Mouse (Mus musculus): Measurements from ENCODE around the gene Hoxb13. TPM values are rescaled to one million over a fixed set of nuclear protein-coding genes. Genes with fewer than 3 reads are reported as not detected.

Hoxb13 gene
- polyA plus RNA-seq, 1 experiment from 2014 or later, result not detected

- no peak for ATAC-seq (ENCODE audit: low FRiP score, low TSS enrichment)
- no peaks in the 10 kb centered on the region for H3K9me3 ChIP-seq (ENCODE audit: control insufficient read depth, low read length)
- H3K27me3 ChIP-seq (ENCODE audit: control insufficient read depth, insufficient read depth, low read length), result peaks cover 86% of the 10 kb centered on the region
- 2% methylated on average over 15 of the region's 15 CpGs for WGBS
- no peak overlapping the region for H3K27ac ChIP-seq (ENCODE audit: low read depth, low read length)
- H3K4me3 ChIP-seq (ENCODE audit: low read length), result no peak overlapping the region
- H3K36me3 ChIP-seq (ENCODE audit: control insufficient read depth, insufficient read depth, low read length), result no peaks in the 10 kb centered on the region
- H3K4me2 ChIP-seq (replicated peaks; ENCODE audit: low read depth, low read length), result no peak overlapping the region
- no peaks in the 10 kb centered on the region for H3K4me1 ChIP-seq (ENCODE audit: control insufficient read depth, insufficient read depth, low read length)
- no peak overlapping the region for H3K9ac ChIP-seq (ENCODE audit: low read depth, low read length)
These were observed 11.5 kb downstream of the Hoxb13 start for GRCm38 (mm10) chr11:96205426-96206131.

- 46% methylated on average over 2 of the region's 2 CpGs for WGBS
- Histone ChIP-seq H3K27ac (ENCODE audit: low read depth, low read length) (no peak overlapping the region), H3K4me1 (ENCODE audit: control insufficient read depth, insufficient read depth, low read length) (no peaks in the 10 kb centered on the region), H3K4me3 (ENCODE audit: low read length) (no peak overlapping the region), H3K27me3 (ENCODE audit: control insufficient read depth, insufficient read depth, low read length) (peaks cover 4% of the 10 kb centered on the region; the same call in 1 of the 2 replicates), H3K9ac (ENCODE audit: low read depth, low read length) (no peak overlapping the region), H3K4me2 (replicated peaks; ENCODE audit: low read depth, low read length) (no peak overlapping the region), H3K36me3 (ENCODE audit: control insufficient read depth, insufficient read depth, low read length) (no peaks in the 10 kb centered on the region), H3K9me3 (ENCODE audit: control insufficient read depth, low read length) (no peaks in the 10 kb centered on the region)
- no peak for ATAC-seq (ENCODE audit: low FRiP score, low TSS enrichment)
These were observed 29.7 kb downstream of the Hoxb13 start for GRCm38 (mm10) chr11:96223813-96224212.

DNA sequence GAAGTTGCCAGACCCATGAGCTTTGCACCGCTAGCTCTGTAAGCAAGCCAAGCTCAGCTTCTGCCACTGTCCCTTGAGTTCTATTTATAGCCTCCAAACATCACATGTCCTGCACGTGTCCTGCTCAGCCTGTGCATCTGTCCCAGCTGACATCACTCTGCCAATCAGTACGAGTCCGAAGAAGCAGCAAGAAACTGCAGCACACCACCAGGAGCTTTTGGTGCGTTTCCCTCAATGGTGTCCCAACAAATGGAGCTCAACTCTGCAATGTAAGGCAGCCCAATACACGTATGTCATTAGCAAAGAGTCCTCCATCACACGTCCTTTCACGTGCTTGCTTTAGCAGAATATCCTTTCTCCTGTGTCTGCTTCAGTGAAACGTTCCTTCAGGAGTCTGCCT is 33.6 kb downstream of the Hoxb13 start:
- no peaks in the 10 kb centered on the region for H3K4me1 ChIP-seq (ENCODE audit: control insufficient read depth, insufficient read depth, low read length)
- no peaks in the 10 kb centered on the region for H3K9me3 ChIP-seq (ENCODE audit: control insufficient read depth, low read length)
- H3K4me2 ChIP-seq (replicated peaks; ENCODE audit: low read depth, low read length), result no peak overlapping the region
- WGBS, result 82% methylated on average over 9 of the region's 9 CpGs
- no peak overlapping the region for H3K4me3 ChIP-seq (ENCODE audit: low read length)
- H3K27ac ChIP-seq (ENCODE audit: low read depth, low read length), result no peak overlapping the region
- no peak overlapping the region for H3K9ac ChIP-seq (ENCODE audit: low read depth, low read length)
- no peaks in the 10 kb centered on the region for H3K36me3 ChIP-seq (ENCODE audit: control insufficient read depth, insufficient read depth, low read length)
- H3K27me3 ChIP-seq (ENCODE audit: control insufficient read depth, insufficient read depth, low read length), result no peaks in the 10 kb centered on the region
- ATAC-seq (ENCODE audit: low FRiP score, low TSS enrichment), result no peak

- 2% methylated on average over 12 of the region's 12 CpGs for WGBS
- no peaks in the 10 kb centered on the region for H3K36me3 ChIP-seq (ENCODE audit: control insufficient read depth, insufficient read depth, low read length)
- peaks cover 4% of the 10 kb centered on the region; the same call in 1 of the 2 replicates for H3K27me3 ChIP-seq (ENCODE audit: control insufficient read depth, insufficient read depth, low read length)
- no peak overlapping the region for H3K9ac ChIP-seq (ENCODE audit: low read depth, low read length)
- H3K4me1 ChIP-seq (ENCODE audit: control insufficient read depth, insufficient read depth, low read length), result no peaks in the 10 kb centered on the region
- no peaks in the 10 kb centered on the region for H3K9me3 ChIP-seq (ENCODE audit: control insufficient read depth, low read length)
- no peak for ATAC-seq (ENCODE audit: low FRiP score, low TSS enrichment)
- H3K4me3 ChIP-seq (ENCODE audit: low read length), result no peak overlapping the region
- no peak overlapping the region for H3K27ac ChIP-seq (ENCODE audit: low read depth, low read length)
- H3K4me2 ChIP-seq (replicated peaks; ENCODE audit: low read depth, low read length), result no peak overlapping the region
These were observed 40.8 kb downstream of the Hoxb13 start for GRCm38 (mm10) chr11:96234906-96235305.

DNA sequence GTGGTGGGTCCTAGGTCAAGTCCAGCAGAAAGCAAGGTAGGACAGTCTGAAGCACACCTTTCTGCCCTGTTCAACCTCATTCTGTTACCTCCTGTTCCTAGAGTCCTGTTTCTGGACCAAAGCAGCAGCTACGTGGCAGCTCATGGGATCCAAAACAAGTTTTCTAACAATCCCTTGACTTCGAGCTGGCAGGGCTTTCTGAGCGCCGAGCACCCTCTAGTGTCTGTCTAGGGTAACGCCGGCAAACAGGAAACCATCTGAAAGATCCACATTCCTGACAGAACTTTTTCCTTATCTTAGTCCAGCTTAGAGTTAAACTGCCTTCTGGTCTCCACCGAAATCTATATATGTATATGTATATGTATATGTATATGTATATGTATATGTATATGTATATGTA is 46.1 kb downstream of the Hoxb13 start:
- H3K36me3 ChIP-seq (ENCODE audit: control insufficient read depth, insufficient read depth, low read length), result no peaks in the 10 kb centered on the region
- no peak for ATAC-seq (ENCODE audit: low FRiP score, low TSS enrichment)
- H3K9me3 ChIP-seq (ENCODE audit: control insufficient read depth, low read length), result no peaks in the 10 kb centered on the region
- no peak overlapping the region for H3K9ac ChIP-seq (ENCODE audit: low read depth, low read length)
- H3K27ac ChIP-seq (ENCODE audit: low read depth, low read length), result no peak overlapping the region
- H3K4me3 ChIP-seq (ENCODE audit: low read length), result no peak overlapping the region
- H3K27me3 ChIP-seq (ENCODE audit: control insufficient read depth, insufficient read depth, low read length), result peaks cover 2% of the 10 kb centered on the region; the same call in 1 of the 2 replicates
- WGBS, result under 1% methylated on average over 7 of the region's 7 CpGs
- no peak overlapping the region for H3K4me2 ChIP-seq (replicated peaks; ENCODE audit: low read depth, low read length)
- H3K4me1 ChIP-seq (ENCODE audit: control insufficient read depth, insufficient read depth, low read length), result no peaks in the 10 kb centered on the region

Other genes with a start within 250 kb of the Hoxb13 start
- gene Igf2bp1, start 188.4 kb upstream of the Hoxb13 start, polyA plus RNA-seq (2014; fragmentation: Nextera tagmentation; extraction: Ambion mirVana), result 42.1 and 54.2 TPM in 2 replicates
- not detected in 2 replicates for gene Gip, start 169.8 kb upstream of the Hoxb13 start, polyA plus RNA-seq (2014; fragmentation: Nextera tagmentation; extraction: Ambion mirVana)
- gene Snf8, start 159.4 kb upstream of the Hoxb13 start, polyA plus RNA-seq (2014; fragmentation: Nextera tagmentation; extraction: Ambion mirVana), result 34.2 and 63.5 TPM in 2 replicates
- gene Ube2z, start 128.9 kb upstream of the Hoxb13 start, polyA plus RNA-seq (2014; fragmentation: Nextera tagmentation; extraction: Ambion mirVana), result 27.6 and 36.4 TPM in 2 replicates
- 848 and 857 TPM in 2 replicates for gene Atp5g1, start 118.6 kb upstream of the Hoxb13 start, polyA plus RNA-seq (2014; fragmentation: Nextera tagmentation; extraction: Ambion mirVana)
- gene Calcoco2, start 82.4 kb upstream of the Hoxb13 start, polyA plus RNA-seq (2014; fragmentation: Nextera tagmentation; extraction: Ambion mirVana), result not detected in 2 replicates
- not detected in 2 replicates for gene Ttll6, start 60.5 kb upstream of the Hoxb13 start, polyA plus RNA-seq (2014; fragmentation: Nextera tagmentation; extraction: Ambion mirVana)
- gene Hoxb9, start 77.1 kb downstream of the Hoxb13 start, polyA plus RNA-seq (2014; fragmentation: Nextera tagmentation; extraction: Ambion mirVana), result 30.0 and 41.4 TPM in 2 replicates
- 12.7 and 18.6 TPM in 2 replicates for gene Hoxb8, start 87.6 kb downstream of the Hoxb13 start, polyA plus RNA-seq (2014; fragmentation: Nextera tagmentation; extraction: Ambion mirVana)
- gene Hoxb7, start 92.3 kb downstream of the Hoxb13 start, polyA plus RNA-seq (2014; fragmentation: Nextera tagmentation; extraction: Ambion mirVana), result 58.6 and 61.9 TPM in 2 replicates
- 44.1 and 53.1 TPM in 2 replicates for gene Hoxb6, start 98.2 kb downstream of the Hoxb13 start, polyA plus RNA-seq (2014; fragmentation: Nextera tagmentation; extraction: Ambion mirVana)
- 22.1 and 24.3 TPM in 2 replicates for gene Hoxb5, start 109.0 kb downstream of the Hoxb13 start, polyA plus RNA-seq (2014; fragmentation: Nextera tagmentation; extraction: Ambion mirVana)
- 4.2 and 8.6 TPM in 2 replicates for gene Hoxb4, start 124.0 kb downstream of the Hoxb13 start, polyA plus RNA-seq (2014; fragmentation: Nextera tagmentation; extraction: Ambion mirVana)
- gene Hoxb3, start 129.0 kb downstream of the Hoxb13 start, polyA plus RNA-seq (2014; fragmentation: Nextera tagmentation; extraction: Ambion mirVana), result 8.2 and 8.6 TPM in 2 replicates
- 49.9 and 67.2 TPM in 2 replicates for gene Hoxb2, start 156.2 kb downstream of the Hoxb13 start, polyA plus RNA-seq (2014; fragmentation: Nextera tagmentation; extraction: Ambion mirVana)
- gene Hoxb1, start 171.4 kb downstream of the Hoxb13 start, polyA plus RNA-seq (2014; fragmentation: Nextera tagmentation; extraction: Ambion mirVana), result 0.27 and 0.37 TPM in 2 replicates

Measured in kidney, embryonic 14.5 days (tissue).